Mouse (Mus musculus) mammary gland, adult 2 months (tissue): ENCODE measurements around the gene Inha. TPM values are rescaled to one million over a fixed set of nuclear protein-coding genes. Genes with fewer than 3 reads are reported as not detected.

Experiments used
- polyA plus RNA-seq: library from polyadenylated mRNA; depleted of rRNA; stranded (reverse); fragments of >200 nt; gene quantifications from 2 replicates; pipeline ENCODE4 v1.2.3, GENCODE M21; 2012; ENCODE audit warnings: low replicate concordance; rRNA removed

Inha gene
- 10.1 and 17.2 TPM in 2 replicates for polyA plus RNA-seq

DNA sequence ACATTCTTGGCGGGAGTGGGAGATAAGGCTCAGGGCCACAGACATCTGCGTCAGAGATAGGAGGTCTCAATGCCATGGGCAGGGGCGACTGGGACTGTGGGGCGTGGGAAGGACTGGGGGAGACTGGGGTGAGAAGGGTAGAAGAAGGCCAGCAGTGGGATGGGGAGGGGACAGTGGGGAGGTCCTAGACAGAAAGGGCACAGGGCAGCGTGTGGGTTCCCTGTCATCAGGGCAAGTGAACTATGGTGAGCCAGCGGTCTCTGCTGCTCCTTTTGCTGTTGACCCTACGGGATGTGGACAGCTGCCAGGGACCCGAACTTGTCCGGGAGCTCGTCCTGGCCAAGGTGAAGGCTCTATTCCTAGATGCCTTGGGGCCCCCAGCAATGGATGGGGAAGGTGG is at the start of gene Inha:
Gene Inha, plus strand, starts transcription at position 72 of the 400 bp plus-strand sequence.

DNA sequence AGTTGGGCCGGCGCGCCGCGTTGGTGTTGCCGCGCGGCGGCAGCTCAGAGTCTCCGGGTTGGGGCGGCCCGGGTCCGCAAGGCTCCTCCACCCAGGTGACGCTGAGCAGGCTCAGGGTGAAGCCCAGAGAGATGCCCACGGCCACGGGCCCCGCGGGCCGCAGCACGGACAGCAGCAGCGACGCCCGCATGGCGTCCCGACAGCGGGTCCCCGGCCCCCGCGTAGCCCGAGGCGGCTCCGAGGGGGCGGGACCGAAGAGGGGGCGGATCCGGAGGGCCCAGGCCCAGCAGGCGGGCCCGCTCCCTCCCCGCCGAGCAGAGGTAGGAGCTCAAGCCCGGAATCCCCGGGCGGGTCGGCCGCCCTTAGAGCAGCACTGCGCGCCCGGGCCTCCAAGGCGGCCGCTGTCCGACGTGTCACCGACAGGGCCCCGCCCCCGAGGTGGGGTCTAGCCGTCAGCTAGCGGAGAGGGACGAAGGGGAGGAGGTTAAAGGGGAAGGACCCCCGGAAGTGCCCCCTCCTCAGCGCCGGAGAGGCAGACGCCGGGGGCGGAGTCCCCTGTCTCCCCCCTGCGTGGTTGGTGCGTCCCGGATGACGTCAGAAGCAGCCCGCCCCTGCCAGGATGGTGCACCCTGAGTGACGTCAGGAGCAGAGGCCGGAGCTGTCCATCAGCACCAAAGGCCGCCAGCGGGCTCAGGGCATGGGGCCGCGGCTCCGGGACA is 27.8 kb upstream of the Inha start, which contains the start of the genes Chpf and Tmem198:
Gene Chpf, minus strand, starts transcription at position 392 of the 719 bp plus-strand sequence.
Gene Tmem198, plus strand, starts transcription at position 617 of the 719 bp plus-strand sequence.

DNA sequence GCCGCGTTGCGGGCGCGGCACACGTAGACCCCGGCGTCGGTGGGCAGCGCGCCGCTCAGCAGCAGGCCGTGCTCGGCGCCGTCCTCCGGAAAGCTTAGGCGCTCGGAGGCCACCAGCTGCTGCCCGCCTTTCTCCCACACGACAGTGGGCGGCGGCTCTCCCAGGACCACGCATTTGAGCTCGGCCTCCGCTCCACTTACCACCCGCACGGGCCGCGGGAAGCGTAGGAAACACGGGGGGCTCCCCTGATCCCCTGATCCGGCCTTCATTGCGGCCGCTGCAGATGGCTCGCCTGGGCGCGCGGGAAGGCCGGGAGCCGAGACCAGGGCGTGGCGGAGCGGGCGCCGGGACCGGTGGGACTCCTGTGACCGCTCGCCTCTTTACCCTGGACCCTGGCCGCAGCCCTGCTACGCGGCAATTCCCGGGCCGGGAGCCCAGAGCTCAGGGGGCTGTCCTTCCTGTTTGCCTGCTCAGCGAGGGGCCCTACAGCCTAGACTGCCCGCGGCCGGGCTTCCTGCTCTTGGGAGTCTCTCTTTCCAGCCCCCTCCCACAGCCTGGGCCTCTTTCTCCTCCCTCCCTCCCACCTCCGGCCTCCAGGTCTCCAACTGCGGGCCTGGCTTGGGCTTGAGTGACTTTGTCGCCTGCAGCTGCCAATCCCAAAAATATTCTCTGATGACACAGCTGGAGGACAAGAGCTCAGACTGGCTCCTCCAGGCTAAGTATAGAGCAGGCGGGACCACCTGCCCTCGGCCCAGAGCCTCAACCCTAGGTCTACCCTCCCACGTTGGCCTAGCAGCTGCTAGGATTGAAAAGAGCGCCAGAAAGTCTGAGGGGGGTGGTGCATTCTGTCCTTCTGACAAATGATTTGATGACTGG is 683 bp upstream of the Inha start, which contains the start of gene Obsl1:
Gene Obsl1, minus strand, starts transcription at position 497 of the 876 bp plus-strand sequence.

GRCm38 (mm10) chr1:75521321-75522031 is 14.6 kb downstream of the Inha start, which contains the start of gene Stk11ip:
Gene Stk11ip, plus strand, starts transcription at chr1:75521529.

DNA sequence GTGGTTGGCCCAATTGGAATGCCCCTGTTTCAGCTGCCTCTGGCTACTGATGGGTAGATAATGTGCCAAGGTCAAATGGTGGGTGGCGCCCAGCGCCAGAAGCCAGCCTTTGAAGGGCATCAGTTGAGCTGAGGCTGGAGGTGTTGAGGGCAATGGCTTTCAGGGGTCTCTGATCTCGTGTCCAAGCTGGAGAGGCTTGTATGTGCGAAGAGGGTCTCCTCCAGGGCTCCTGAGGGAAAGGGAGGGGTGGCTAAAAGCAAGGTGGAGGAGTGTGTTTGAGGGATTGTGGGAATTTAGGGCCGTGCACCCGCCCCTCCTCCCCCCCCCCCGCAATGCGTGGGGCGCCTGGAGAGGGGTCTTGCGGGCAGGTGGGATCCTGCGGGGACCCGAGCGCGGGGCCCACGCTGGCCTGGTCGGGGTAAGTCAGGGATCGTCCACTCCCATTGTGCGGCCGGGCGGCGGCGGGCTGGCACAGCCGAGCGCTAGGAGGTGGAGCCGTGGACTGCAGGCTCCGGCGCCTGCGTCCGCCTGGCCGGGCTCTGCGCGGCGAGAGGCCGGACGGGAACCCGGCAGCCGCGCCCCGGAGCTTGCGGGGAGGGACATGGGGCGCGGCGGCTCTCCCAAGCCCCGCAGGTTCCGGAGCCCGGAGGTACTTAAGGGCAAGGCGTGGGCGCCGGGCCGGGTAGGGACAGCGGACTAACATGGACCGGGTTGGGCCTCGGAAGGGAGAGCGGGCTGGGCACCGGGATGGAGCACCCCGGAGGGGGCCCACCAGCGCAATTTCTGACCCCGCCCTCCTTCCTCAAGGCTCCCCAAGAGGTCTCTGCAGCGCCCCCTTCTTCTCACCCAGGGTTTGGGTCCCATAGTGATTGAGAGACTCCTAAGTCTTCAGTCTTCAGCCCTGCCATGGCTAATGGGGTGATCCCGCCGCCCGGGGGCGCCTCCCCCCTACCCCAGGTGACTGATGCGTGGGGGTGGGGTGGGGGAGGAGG is 39.4 kb downstream of the Inha start, which contains the start of gene Slc4a3:
Gene Slc4a3, plus strand, starts transcription at position 302 of the 992 bp plus-strand sequence.

Other genes starting within 250 kb of the Inha start
- gene Ptprn, start 242.6 kb upstream of the Inha start, polyA plus RNA-seq = 0.11 and 0.19 TPM in 2 replicates
- gene Resp18, start 228.7 kb upstream of the Inha start, polyA plus RNA-seq = not detected in 2 replicates
- gene Dnpep, start 189.1 kb upstream of the Inha start, polyA plus RNA-seq = 167 and 178 TPM in 2 replicates
- gene Des, start 146.7 kb upstream of the Inha start, polyA plus RNA-seq = 24.9 and 299 TPM in 2 replicates
- gene Speg, start 131.8 kb upstream of the Inha start, polyA plus RNA-seq = 28.4 and 38.3 TPM in 2 replicates
- gene Gmppa, start 71.1 kb upstream of the Inha start, polyA plus RNA-seq = 137 and 159 TPM in 2 replicates
- gene Asic4, start 56.6 kb upstream of the Inha start, polyA plus RNA-seq = 0.08 TPM in 1 of 2 replicates, not detected in the other
- gene Chpf, start 27.8 kb upstream of the Inha start, polyA plus RNA-seq = 66.9 and 145 TPM in 2 replicates
- gene Tmem198, start 27.5 kb upstream of the Inha start, polyA plus RNA-seq = 2.6 and 4.9 TPM in 2 replicates
- gene Obsl1, start 625 bp upstream of the Inha start, polyA plus RNA-seq = 26.9 and 31.8 TPM in 2 replicates
- gene Stk11ip, start 14.5 kb downstream of the Inha start, polyA plus RNA-seq = 38.0 and 64.2 TPM in 2 replicates
- 22.8 and 23.7 TPM in 2 replicates for gene Slc4a3, start 39.2 kb downstream of the Inha start, polyA plus RNA-seq